Mouse (Mus musculus) intestine, postnatal 0 days (tissue): Measurements from ENCODE around the gene Prex1. TPM values are rescaled to one million over a fixed set of nuclear protein-coding genes. Genes with fewer than 3 reads are reported as not detected.

Experiments
- ATAC-seq: fragments of 200-750 bp; cut with Nextera tagmentation; 2 replicates; pipeline ENCODE4 v1.8.0; 2017; ENCODE audit warnings: mild to moderate bottlenecking, moderate TSS enrichment, moderate library complexity
- H3K27ac ChIP-seq: fragments of 300-500 bp; sonication (generic); 2 replicates; pipeline ENCODE4 v1.5.1; 2014; ENCODE audit warnings: mild to moderate bottlenecking, low read depth, low read length, moderate library complexity
- H3K27me3 ChIP-seq: fragments of 300-500 bp; sonication (generic); replicated peaks from 2 replicates; pipeline ENCODE4 v1.6.1; 2014; ENCODE audit warnings: low read length, mixed read lengths; ENCODE audit not compliant: control insufficient read depth, insufficient read depth
- H3K36me3 ChIP-seq: fragments of 300-500 bp; sonication (generic); 2 replicates; pipeline ENCODE4 v1.6.1; 2014; ENCODE audit warnings: mild to moderate bottlenecking, moderate library complexity; ENCODE audit not compliant: control insufficient read depth, insufficient read depth
- H3K4me1 ChIP-seq: fragments of 300-500 bp; sonication (generic); replicated peaks from 2 replicates; pipeline ENCODE4 v1.6.1; 2014; ENCODE audit warnings: antibody characterized with exemption, low read length, mixed read lengths; ENCODE audit not compliant: control insufficient read depth, insufficient read depth
- H3K4me2 ChIP-seq: fragments of 300-500 bp; sonication (generic); replicated peaks from 2 replicates; pipeline ENCODE4 v1.6.1; 2014; ENCODE audit warnings: low read depth, mild to moderate bottlenecking, moderate library complexity
- H3K4me3 ChIP-seq: fragments of 300-500 bp; sonication (generic); 2 replicates; pipeline ENCODE4 v1.5.1; 2014; ENCODE audit warnings: low read depth, low read length
- H3K9ac ChIP-seq: fragments of 300-500 bp; sonication (generic); 2 replicates; pipeline ENCODE4 v1.6.1; 2014; ENCODE audit warnings: mild to moderate bottlenecking, low read depth, low read length
- H3K9me3 ChIP-seq: fragments of 300-500 bp; sonication (generic); 2 replicates; pipeline ENCODE4 v1.6.1; 2016; ENCODE audit warnings: mixed run types; ENCODE audit not compliant: control insufficient read depth
- CTCF ChIP-seq: sonication (generic); IDR thresholded peaks from 2 replicates; pipeline ENCODE4 v1.5.1; 2016; ENCODE audit warnings: low read depth, mild to moderate bottlenecking, control low read depth, antibody characterized with exemption, moderate library complexity
- WGBS: fragments of 180-500 bp; shearing (Covaris S2); extraction: QIAGEN DNeasy Blood & Tissue Kit; methylation state at CpG from one replicate; pipeline ENCODE4 v1.1.7; 2014; 5-methylcytosine and 5-hydroxymethylcytosine counted together
- polyA plus RNA-seq: library from polyadenylated mRNA; unstranded; fragments of >200 nt; fragmentation: Nextera tagmentation; extraction: Ambion mirVana; gene quantifications from 2 replicates; pipeline ENCODE4 v1.2.1, GENCODE M21; 2015

Prex1 gene
- polyA plus RNA-seq, 1 experiment from 2014 or later: 4.0 TPM

DNA sequence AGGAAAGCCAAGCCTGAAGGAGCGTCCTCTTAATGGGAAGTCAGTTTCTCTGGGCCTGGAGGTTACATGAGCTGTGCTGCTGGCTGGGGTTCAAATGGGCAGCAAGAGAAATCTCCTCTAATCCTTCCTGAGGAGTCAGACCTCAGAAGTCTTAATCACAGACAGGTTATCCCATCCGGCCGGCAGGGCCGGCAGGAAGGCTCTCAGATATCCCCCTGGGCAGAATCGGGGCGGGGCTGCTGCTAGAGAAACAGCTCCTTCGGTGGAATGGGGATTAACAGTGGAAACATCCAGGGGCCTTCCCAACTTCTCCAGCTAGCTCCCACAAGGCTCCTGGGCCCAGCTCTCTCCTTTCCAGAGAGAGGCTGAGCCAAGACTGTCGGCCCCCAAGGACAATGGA is 105.1 kb downstream of the Prex1 start:
- no peak overlapping the region for H3K4me2 ChIP-seq
- no peaks in the 10 kb centered on the region for H3K36me3 ChIP-seq
- no peaks in the 10 kb centered on the region for H3K4me1 ChIP-seq
- H3K9me3 ChIP-seq: no peaks in the 10 kb centered on the region
- no peak overlapping the region for H3K9ac ChIP-seq
- ATAC-seq: no peak
- H3K27ac ChIP-seq: no peak overlapping the region
- no peaks in the 10 kb centered on the region for H3K27me3 ChIP-seq
- WGBS: 47% methylated on average over 8 of the region's 8 CpGs
- no peak for TF ChIP-seq CTCF
- H3K4me3 ChIP-seq: no peak overlapping the region

DNA sequence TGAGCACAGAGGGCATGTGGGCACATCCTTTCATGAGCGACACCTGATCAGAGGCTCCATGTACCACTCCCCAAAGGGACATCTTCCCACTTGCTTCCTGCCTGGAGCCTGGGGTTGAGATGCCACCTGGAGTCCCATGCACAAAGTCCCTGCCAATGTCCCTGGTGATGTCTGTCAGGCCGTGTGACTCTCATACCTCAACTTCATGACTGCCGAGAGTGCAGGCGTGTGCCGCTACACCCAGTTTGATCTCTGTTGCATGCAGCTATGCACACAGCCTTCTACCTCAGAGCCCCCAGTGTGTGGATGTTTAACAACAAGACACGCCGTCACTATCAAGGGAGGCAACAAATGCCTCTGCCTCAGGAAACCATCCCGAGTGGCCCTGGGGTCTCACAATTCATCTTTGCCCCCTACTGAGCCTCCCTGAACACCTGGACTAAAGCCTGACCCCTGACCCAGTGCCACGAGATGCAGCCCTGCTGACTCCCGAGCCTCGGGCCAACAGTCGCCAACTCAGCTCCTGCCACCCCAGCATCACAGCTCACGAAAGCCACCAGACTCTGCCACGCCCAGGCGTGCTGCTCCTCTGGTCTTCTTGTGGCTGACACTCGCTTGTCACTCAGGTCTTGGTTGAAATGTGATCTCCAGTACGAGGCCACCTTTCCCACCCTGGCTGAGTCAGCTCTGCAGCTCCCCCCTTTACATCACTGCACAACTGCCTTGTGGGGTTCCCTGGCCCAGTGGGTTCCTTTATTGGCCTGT is 107.0 kb downstream of the Prex1 start:
- TF ChIP-seq CTCF: no peak
- Histone ChIP-seq H3K4me1 (no peaks in the 10 kb centered on the region), H3K4me2 (no peak overlapping the region), H3K9ac (no peak overlapping the region), H3K9me3 (no peaks in the 10 kb centered on the region), H3K27ac (no peak overlapping the region; the same call in 1 of the 2 replicates), H3K27me3 (no peaks in the 10 kb centered on the region), H3K36me3 (no peaks in the 10 kb centered on the region), H3K4me3 (no peak overlapping the region)
- ATAC-seq: no peak
- 75% methylated on average over 17 of the region's 17 CpGs for WGBS

DNA sequence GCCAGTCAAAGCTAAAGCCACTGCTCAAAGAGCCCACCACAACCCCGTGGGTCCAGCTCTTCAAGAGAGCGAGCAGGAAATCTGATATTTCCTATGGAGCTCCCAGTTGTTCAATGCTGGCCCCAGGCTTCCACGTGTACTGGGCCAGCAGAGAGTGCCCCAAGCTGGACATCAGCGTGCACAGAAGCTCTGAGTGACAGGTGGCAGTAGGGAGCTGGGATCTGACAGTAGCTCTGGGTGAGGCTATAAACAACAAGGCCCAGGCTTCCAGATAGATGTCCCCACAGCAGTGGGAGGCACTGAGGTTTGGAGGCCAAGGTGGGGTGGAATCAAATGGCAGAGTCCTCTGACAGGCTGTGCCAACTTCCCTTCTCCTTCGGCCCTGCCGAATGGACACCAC is 107.6 kb downstream of the Prex1 start:
- Histone ChIP-seq H3K9ac (no peak overlapping the region), H3K4me2 (no peak overlapping the region), H3K27me3 (no peaks in the 10 kb centered on the region), H3K36me3 (no peaks in the 10 kb centered on the region), H3K4me1 (no peaks in the 10 kb centered on the region), H3K27ac (no peak overlapping the region), H3K4me3 (no peak overlapping the region), H3K9me3 (no peaks in the 10 kb centered on the region)
- 64% methylated on average over 6 of the region's 6 CpGs for WGBS
- TF ChIP-seq CTCF: peak; percentile 62
- ATAC-seq: no peak

- Histone ChIP-seq H3K4me3 (no peak overlapping the region), H3K27ac (no peak overlapping the region), H3K36me3 (no peaks in the 10 kb centered on the region), H3K4me1 (no peaks in the 10 kb centered on the region), H3K4me2 (no peak overlapping the region), H3K27me3 (no peaks in the 10 kb centered on the region), H3K9me3 (no peaks in the 10 kb centered on the region), H3K9ac (no peak overlapping the region)
- no peak for ATAC-seq
- TF ChIP-seq CTCF: peak; percentile 27
- 61% methylated on average over 12 of the region's 12 CpGs for WGBS
These were observed 108.3 kb downstream of the Prex1 start for GRCm38 (mm10) chr2:166605164-166605831.

DNA sequence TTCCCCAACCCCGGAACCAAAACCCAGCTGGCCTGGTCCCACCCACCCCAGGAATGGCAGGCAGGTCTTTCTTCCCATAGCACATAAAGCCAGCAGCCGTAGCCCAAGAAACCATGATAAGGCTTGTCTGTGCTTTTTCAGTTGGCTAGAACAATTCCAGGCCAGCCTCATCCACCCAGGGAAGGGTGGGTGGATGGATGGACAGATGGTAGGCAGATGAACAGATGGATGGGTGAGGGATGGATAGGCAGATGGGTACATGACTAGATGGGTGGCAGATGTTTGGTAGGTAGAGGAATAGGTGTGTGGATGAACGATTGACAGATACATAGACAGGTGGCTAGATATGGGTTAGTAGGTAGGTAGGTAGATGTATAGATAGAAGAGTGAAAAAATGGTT is 110.7 kb downstream of the Prex1 start:
- Histone ChIP-seq H3K27ac (no peak overlapping the region), H3K9ac (no peak overlapping the region), H3K4me3 (no peak overlapping the region), H3K27me3 (no peaks in the 10 kb centered on the region), H3K36me3 (no peaks in the 10 kb centered on the region), H3K4me2 (no peak overlapping the region), H3K4me1 (no peaks in the 10 kb centered on the region), H3K9me3 (no peaks in the 10 kb centered on the region)
- TF ChIP-seq CTCF: no peak
- ATAC-seq: no peak
- WGBS: 96% methylated on average over 3 of the region's 3 CpGs

- no peak for TF ChIP-seq CTCF
- no peak for ATAC-seq
- Histone ChIP-seq H3K9me3 (no peaks in the 10 kb centered on the region), H3K9ac (no peak overlapping the region), H3K27me3 (no peaks in the 10 kb centered on the region), H3K4me3 (no peak overlapping the region), H3K4me1 (no peaks in the 10 kb centered on the region), H3K4me2 (no peak overlapping the region), H3K36me3 (no peaks in the 10 kb centered on the region), H3K27ac (0 out of 2 replicates have a peak overlapping the region, but pooled peaks have one; percentile 28)
- WGBS: 75% methylated on average over 18 of the region's 18 CpGs
These were observed 112.2 kb downstream of the Prex1 start for GRCm38 (mm10) chr2:166601420-166601819.
